Mouse (Mus musculus): ENCODE measurements around the gene Inpp1.

- TF ChIP-seq CTCF (IDR thresholded peaks at IDR 0.05; ENCODE audit: control insufficient read depth, insufficient read depth, insufficient read length): no peak
- no peak for TF ChIP-seq MYOG (IDR thresholded peaks at IDR 0.05; ENCODE audit: control insufficient read depth, extremely low read depth, insufficient read length)
- TF ChIP-seq MAX (IDR thresholded peaks at IDR 0.05): no peak
- no peak for TF ChIP-seq FOSL1 (IDR thresholded peaks at IDR 0.05; ENCODE audit: insufficient read depth, low read length, poor library complexity, severe bottlenecking)
- TF ChIP-seq MYOD1 (IDR thresholded peaks at IDR 0.05; ENCODE audit: control insufficient read depth, insufficient read length, low read depth): no peak
- TF ChIP-seq USF1 (IDR thresholded peaks at IDR 0.05; ENCODE audit: low read depth): no peak
These were observed 67.5 kb downstream of the Inpp1 start for GRCm38 (mm10) chr1:52749978-52750377.

Measured in C2C12 (cell line).